Mouse (Mus musculus): ENCODE measurements around the gene 1700003E16Rik. TPM values are rescaled to one million over a fixed set of nuclear protein-coding genes. Genes with fewer than 3 reads are reported as not detected.
A peak's percentile ranks its signal among the peaks of the same experiment; 100 is the strongest.
"Not testable (repeated sequence)": the region's sequence is repeated elsewhere in the genome, so short reads cannot be mapped to it uniquely, and the experiment has no call there.

Gene 1700003E16Rik
- polyA plus RNA-seq, 2 experiments, result 0.21 to 1.9 TPM

DNA sequence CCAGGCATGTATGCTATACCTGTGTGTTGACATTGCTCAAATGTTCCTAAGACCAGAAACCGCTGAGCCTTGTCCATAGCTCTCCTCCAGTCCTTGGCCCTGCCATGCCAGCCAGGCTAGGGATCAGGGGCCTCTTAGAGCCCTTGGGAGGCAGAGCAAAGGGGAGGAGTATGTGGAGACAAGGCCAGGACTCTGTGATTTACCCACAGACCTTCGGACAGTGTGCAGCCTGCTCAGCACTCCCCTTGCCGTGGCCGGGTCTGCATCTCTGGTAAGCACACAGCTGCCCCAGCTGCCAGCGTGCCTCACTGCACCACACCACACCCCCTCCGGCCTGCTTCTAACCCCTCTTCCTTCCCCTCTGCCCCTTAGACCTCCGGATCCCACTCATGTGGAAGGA, 8.9 kb upstream of the 1700003E16Rik start:
- no peak overlapping the region for H3K9ac ChIP-seq (ENCODE audit: low read depth, low read length, severe bottlenecking)
- 52% methylated on average over 6 of the region's 7 CpGs for WGBS
- H3K4me2 ChIP-seq (replicated peaks; ENCODE audit: low read depth, low read length, severe bottlenecking), result no peak overlapping the region
- H3K27ac ChIP-seq (replicated peaks; ENCODE audit: low read depth, low read length), result no peak overlapping the region
- H3K4me1 ChIP-seq (ENCODE audit: control insufficient read depth, insufficient read depth, low read length), result peaks cover 6% of the 10 kb centered on the region
- H3K4me3 ChIP-seq (replicated peaks; ENCODE audit: low read length), result no peak overlapping the region
- no peak for TF ChIP-seq POLR2A (IDR thresholded peaks at IDR 0.05; ENCODE audit: borderline replicate concordance, extremely low read depth, insufficient read depth, insufficient read length)
- H3K9me3 ChIP-seq (ENCODE audit: control insufficient read depth, low read length), result no peaks in the 10 kb centered on the region
- H3K27me3 ChIP-seq (ENCODE audit: control insufficient read depth, insufficient read depth, low read length), result no peaks in the 10 kb centered on the region
- DNase-seq (ENCODE audit: low spot score) (no peak), ATAC-seq (ENCODE audit: low FRiP score, low read depth) (no peak)
- H3K36me3 ChIP-seq (ENCODE audit: control insufficient read depth, insufficient read depth, low read length), result peaks cover 72% of the 10 kb centered on the region

- TF ChIP-seq POLR2A (IDR thresholded peaks at IDR 0.05; ENCODE audit: borderline replicate concordance, extremely low read depth, insufficient read depth, insufficient read length), result no peak
- Histone ChIP-seq H3K27ac (replicated peaks; ENCODE audit: low read depth, low read length) (no peak overlapping the region), H3K4me2 (replicated peaks; ENCODE audit: low read depth, low read length, severe bottlenecking) (no peak overlapping the region), H3K4me3 (replicated peaks; ENCODE audit: low read length) (no peak overlapping the region), H3K9me3 (ENCODE audit: control insufficient read depth, low read length) (no peaks in the 10 kb centered on the region), H3K27me3 (ENCODE audit: control insufficient read depth, insufficient read depth, low read length) (no peaks in the 10 kb centered on the region), H3K4me1 (ENCODE audit: control insufficient read depth, insufficient read depth, low read length) (0 out of 2 replicates have a peak, but pooled peaks cover 3% of the 10 kb centered on the region), H3K9ac (ENCODE audit: low read depth, low read length, severe bottlenecking) (no peak overlapping the region), H3K36me3 (ENCODE audit: control insufficient read depth, insufficient read depth, low read length) (peaks cover 66% of the 10 kb centered on the region)
- ATAC-seq (ENCODE audit: low FRiP score, low read depth), result no peak
- WGBS, result 52% methylated on average over 7 of the region's 8 CpGs
- DNase-seq (ENCODE audit: low spot score), result no peak
Measured at GRCm38 (mm10) chr6:83151721-83152120, 4.5 kb upstream of the 1700003E16Rik start.

DNA sequence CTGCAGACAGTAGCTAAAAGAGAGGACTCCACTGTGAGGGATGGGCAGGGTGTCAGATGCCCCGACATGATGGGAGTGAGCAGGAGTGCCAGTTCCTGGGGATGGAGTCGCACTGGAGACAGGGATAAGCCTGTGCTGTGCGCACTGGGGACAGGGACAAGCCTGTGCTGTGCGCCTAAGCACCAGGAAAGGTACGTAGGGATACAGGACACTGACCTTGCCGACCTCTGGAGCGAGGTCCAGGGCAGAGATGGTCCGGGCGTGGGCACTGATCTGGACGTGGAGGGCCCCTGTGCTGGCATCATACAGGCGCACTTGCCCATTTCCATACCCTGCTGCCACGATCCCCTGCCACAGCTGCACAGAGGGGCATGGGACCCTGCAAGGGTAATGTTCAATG, 3.2 kb upstream of the 1700003E16Rik start:
- Histone ChIP-seq H3K27me3 (ENCODE audit: control insufficient read depth, insufficient read depth, low read length) (no peaks in the 10 kb centered on the region), H3K36me3 (ENCODE audit: control insufficient read depth, insufficient read depth, low read length) (peaks cover 52% of the 10 kb centered on the region), H3K27ac (replicated peaks; ENCODE audit: low read depth, low read length) (no peak overlapping the region), H3K9me3 (ENCODE audit: control insufficient read depth, low read length) (no peaks in the 10 kb centered on the region), H3K4me1 (ENCODE audit: control insufficient read depth, insufficient read depth, low read length) (0 out of 2 replicates have a peak, but pooled peaks cover 3% of the 10 kb centered on the region), H3K4me2 (replicated peaks; ENCODE audit: low read depth, low read length, severe bottlenecking) (no peak overlapping the region), H3K4me3 (replicated peaks; ENCODE audit: low read length) (no peak overlapping the region), H3K9ac (ENCODE audit: low read depth, low read length, severe bottlenecking) (no peak overlapping the region)
- ATAC-seq (ENCODE audit: low FRiP score, low read depth) (no peak), DNase-seq (ENCODE audit: low spot score) (no peak)
- no peak for TF ChIP-seq POLR2A (IDR thresholded peaks at IDR 0.05; ENCODE audit: borderline replicate concordance, extremely low read depth, insufficient read depth, insufficient read length)
- whole genome bisulfite sequencing, result 86% methylated on average over 12 of the region's 12 CpGs

- no peak overlapping the region for H3K9ac ChIP-seq (ENCODE audit: low read depth, low read length, severe bottlenecking)
- no peak overlapping the region for H3K27ac ChIP-seq (replicated peaks; ENCODE audit: low read depth, low read length)
- H3K27me3 ChIP-seq (ENCODE audit: control insufficient read depth, insufficient read depth, low read length), result no peaks in the 10 kb centered on the region
- no peaks in the 10 kb centered on the region for H3K9me3 ChIP-seq (ENCODE audit: control insufficient read depth, low read length)
- H3K4me1 ChIP-seq (ENCODE audit: control insufficient read depth, insufficient read depth, low read length), result 0 out of 2 replicates have a peak, but pooled peaks cover 3% of the 10 kb centered on the region
- WGBS, result 72% methylated on average over 5 of the region's 5 CpGs
- DNase-seq (ENCODE audit: low spot score) (no peak), ATAC-seq (ENCODE audit: low FRiP score, low read depth) (no peak)
- H3K36me3 ChIP-seq (ENCODE audit: control insufficient read depth, insufficient read depth, low read length), result peaks cover 48% of the 10 kb centered on the region
- no peak overlapping the region for H3K4me3 ChIP-seq (replicated peaks; ENCODE audit: low read length)
- no peak for TF ChIP-seq POLR2A (IDR thresholded peaks at IDR 0.05; ENCODE audit: borderline replicate concordance, extremely low read depth, insufficient read depth, insufficient read length)
- no peak overlapping the region for H3K4me2 ChIP-seq (replicated peaks; ENCODE audit: low read depth, low read length, severe bottlenecking)
Measured at GRCm38 (mm10) chr6:83153485-83153884, 2.7 kb upstream of the 1700003E16Rik start.

DNA sequence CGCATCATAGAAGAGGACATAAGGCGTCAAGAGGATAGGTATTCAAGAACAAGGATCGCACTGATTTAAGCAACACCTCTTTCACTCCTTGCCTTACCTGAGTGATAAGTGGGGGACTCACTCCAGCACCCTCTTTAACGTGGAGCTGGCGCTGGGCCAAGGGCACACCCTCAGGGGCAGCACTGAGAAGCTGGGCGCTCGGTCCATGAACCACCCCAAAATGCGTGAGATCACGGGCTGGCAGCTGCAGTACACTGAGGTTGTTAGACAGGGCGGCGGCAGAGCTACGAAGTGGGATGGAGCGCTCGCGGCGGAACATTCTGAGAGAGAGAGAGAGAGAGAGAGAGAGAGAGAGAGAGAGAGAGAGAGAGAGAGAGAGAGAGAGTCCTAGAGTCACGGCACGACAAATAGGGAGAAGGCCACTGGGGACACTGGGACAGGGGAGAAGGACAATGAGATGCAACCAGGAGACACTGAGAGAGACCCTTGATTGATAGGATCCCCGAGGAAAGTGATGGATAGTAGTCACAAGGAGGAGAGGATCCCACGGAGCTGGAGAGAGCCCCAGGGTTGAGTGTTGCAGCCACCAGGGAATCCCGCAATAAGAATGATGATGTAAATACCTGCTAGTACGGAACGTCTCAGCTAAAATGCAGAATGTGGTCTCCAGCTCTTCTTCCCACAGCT, 509 bp upstream of the 1700003E16Rik start:
- Histone ChIP-seq H3K36me3 (ENCODE audit: control insufficient read depth, insufficient read depth, low read length) (peaks cover 26% of the 10 kb centered on the region), H3K9me3 (ENCODE audit: control insufficient read depth, low read length) (no peaks in the 10 kb centered on the region), H3K4me1 (ENCODE audit: control insufficient read depth, insufficient read depth, low read length) (0 out of 2 replicates have a peak, but pooled peaks cover 3% of the 10 kb centered on the region), H3K4me2 (replicated peaks; ENCODE audit: low read depth, low read length, severe bottlenecking) (peak overlapping the region; percentile 87), H3K27ac (replicated peaks; ENCODE audit: low read depth, low read length) (no peak overlapping the region), H3K27me3 (ENCODE audit: control insufficient read depth, insufficient read depth, low read length) (peaks cover 8% of the 10 kb centered on the region), H3K4me3 (replicated peaks; ENCODE audit: low read length) (peak overlapping the region; percentile 54), H3K9ac (ENCODE audit: low read depth, low read length, severe bottlenecking) (peak overlapping the region; percentile 54)
- ATAC-seq (ENCODE audit: low FRiP score, low read depth) (peak; percentile 4; the same call in 1 of the 2 replicates), DNase-seq (ENCODE audit: low spot score) (no peak)
- 6% methylated on average over 23 of the region's 23 CpGs for WGBS
- TF ChIP-seq POLR2A (IDR thresholded peaks at IDR 0.05; ENCODE audit: borderline replicate concordance, extremely low read depth, insufficient read depth, insufficient read length), result 0 out of 2 replicates have a peak, but pooled peaks have one; percentile 10

DNA sequence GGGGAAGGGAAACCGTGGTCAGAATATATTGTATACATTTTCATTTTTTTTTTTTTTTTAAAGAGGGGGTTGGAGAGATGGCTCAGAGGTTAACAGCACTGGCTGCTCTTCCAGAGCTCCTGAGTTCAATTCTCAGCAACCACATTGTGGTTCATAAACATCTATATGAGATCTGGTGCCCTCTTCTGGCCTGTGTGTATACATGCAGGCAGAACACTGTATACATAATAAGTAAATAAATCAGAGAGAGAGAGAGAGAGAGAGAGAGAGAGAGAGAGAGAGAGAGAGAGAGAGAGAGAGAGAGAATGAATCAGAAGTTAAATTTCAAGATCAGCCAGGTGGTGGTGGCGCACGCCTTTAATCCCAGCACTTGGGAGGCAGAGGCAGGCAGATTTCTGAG, 3.3 kb downstream of the 1700003E16Rik start:
- not testable (repeated sequence) for H3K9ac ChIP-seq (ENCODE audit: low read depth, low read length, severe bottlenecking); H3K27ac ChIP-seq (replicated peaks; ENCODE audit: low read depth, low read length); H3K4me3 ChIP-seq (replicated peaks; ENCODE audit: low read length); H3K9me3 ChIP-seq (ENCODE audit: control insufficient read depth, low read length); H3K4me2 ChIP-seq (replicated peaks; ENCODE audit: low read depth, low read length, severe bottlenecking); H3K36me3 ChIP-seq (ENCODE audit: control insufficient read depth, insufficient read depth, low read length); ATAC-seq (ENCODE audit: low FRiP score, low read depth)
- Histone ChIP-seq H3K4me1 (ENCODE audit: control insufficient read depth, insufficient read depth, low read length) (peaks cover 12% of the 10 kb centered on the region), H3K27me3 (ENCODE audit: control insufficient read depth, insufficient read depth, low read length) (peaks cover 28% of the 10 kb centered on the region)
- DNase-seq (ENCODE audit: low spot score), result peak; percentile 68
- WGBS, result 18% methylated on average over 3 of the region's 3 CpGs

All from limb, embryonic 14.5 days (tissue).